Mouse (Mus musculus) forebrain, embryonic 10.5 days (tissue): ENCODE measurements around the gene Mtif3. TPM values are rescaled to one million over a fixed set of nuclear protein-coding genes. Genes with fewer than 3 reads are reported as not detected.
"Not testable (repeated sequence)": the region's sequence is repeated elsewhere in the genome, so short reads cannot be mapped to it uniquely, and the experiment has no call there.

Experiments used
- DNase-seq: peaks from one replicate; pipeline ENCODE4 v3.0.0-alpha.2; 2017; ENCODE audit warnings: low spot score; ENCODE audit errors: extremely low spot score
- H3K27ac ChIP-seq: fragments of 300-500 bp; sonication (generic); 2 replicates; pipeline ENCODE4 v1.5.1; 2016; ENCODE audit warnings: mild to moderate bottlenecking
- H3K27me3 ChIP-seq: fragments of 300-500 bp; sonication (generic); 2 replicates; pipeline ENCODE4 v1.6.1; 2016; ENCODE audit warnings: mild to moderate bottlenecking; ENCODE audit not compliant: poor library complexity, severe bottlenecking
- H3K36me3 ChIP-seq: fragments of 300-500 bp; sonication (generic); replicated peaks from 2 replicates; pipeline ENCODE4 v1.6.1; 2016; ENCODE audit warnings: mild to moderate bottlenecking, moderate library complexity
- H3K4me1 ChIP-seq: fragments of 300-500 bp; sonication (generic); 2 replicates; pipeline ENCODE4 v1.6.1; 2016
- H3K4me3 ChIP-seq: fragments of 300-500 bp; sonication (generic); 2 replicates; pipeline ENCODE4 v1.5.1; 2016; ENCODE audit warnings: mild to moderate bottlenecking, moderate library complexity
- H3K9me3 ChIP-seq: fragments of 300-500 bp; sonication (generic); 2 replicates; pipeline ENCODE4 v1.6.1; 2016; ENCODE audit warnings: mild to moderate bottlenecking, moderate library complexity
- WGBS: fragments of 180-500 bp; shearing (Covaris S2); methylation state at CpG from one replicate; pipeline ENCODE4 v1.1.7; 2016; 5-methylcytosine and 5-hydroxymethylcytosine counted together
- polyA plus RNA-seq: library from polyadenylated mRNA; unstranded; fragments of >200 nt; fragmentation: Nextera tagmentation; extraction: Ambion mirVana; gene quantifications from 2 replicates; pipeline ENCODE4 v1.2.1, GENCODE M21; 2016

Mtif3 gene
- polyA plus RNA-seq, 1 experiment from 2014 or later: 20.7 TPM

DNA sequence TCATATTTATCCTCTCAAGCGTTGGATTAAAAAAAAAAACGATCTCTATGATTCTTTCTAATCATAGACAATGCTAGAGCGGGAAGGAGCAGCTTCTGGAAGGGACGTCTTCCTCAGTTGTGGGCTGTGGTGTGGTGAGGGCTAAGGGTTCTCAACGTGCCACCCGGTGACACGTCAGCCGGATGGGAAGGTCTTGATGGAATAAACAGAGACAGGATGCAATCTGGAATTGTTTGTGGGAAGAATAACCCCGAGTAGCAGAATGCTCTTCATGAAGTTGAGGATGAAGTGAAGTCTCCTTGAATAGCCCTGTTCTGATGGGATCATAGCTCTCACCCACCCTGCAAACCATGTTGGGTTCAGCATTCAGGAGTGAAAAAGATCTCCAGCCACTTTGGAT is 16.9 kb downstream of the Mtif3 start:
- 91% methylated on average over 9 of the region's 9 CpGs for WGBS
- DNase-seq: no peak
- peaks cover 4% of the 10 kb centered on the region; the same call in 1 of the 2 replicates for H3K9me3 ChIP-seq
- no peaks in the 10 kb centered on the region for H3K27me3 ChIP-seq
- H3K4me1 ChIP-seq: peaks cover 22% of the 10 kb centered on the region
- no peak overlapping the region for H3K4me3 ChIP-seq
- peaks cover 16% of the 10 kb centered on the region for H3K36me3 ChIP-seq
- no peak overlapping the region for H3K27ac ChIP-seq

DNA sequence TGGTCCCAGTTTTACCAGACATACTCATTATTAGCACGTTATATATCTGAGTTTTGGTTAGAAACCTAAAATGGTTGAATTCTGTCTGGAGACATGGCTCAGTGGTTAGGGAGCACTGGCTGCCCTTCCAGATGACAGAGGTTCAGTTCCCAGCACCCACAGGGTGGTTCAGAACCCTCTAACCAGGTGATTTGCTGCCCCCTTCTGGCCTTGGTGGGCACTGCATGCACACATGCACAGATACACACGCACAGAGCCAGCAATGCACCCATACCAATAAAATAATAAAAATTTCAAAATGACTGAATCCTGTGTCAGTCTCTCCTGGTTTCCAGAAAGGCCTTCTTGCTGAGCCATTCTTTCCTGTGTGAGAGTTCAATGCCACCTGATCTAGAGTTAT is 19.0 kb downstream of the Mtif3 start:
- no peak for DNase-seq
- peaks cover 13% of the 10 kb centered on the region for H3K4me1 ChIP-seq
- peaks cover 4% of the 10 kb centered on the region; the same call in 1 of the 2 replicates for H3K9me3 ChIP-seq
- no peaks in the 10 kb centered on the region for H3K27me3 ChIP-seq
- no peaks in the 10 kb centered on the region for H3K36me3 ChIP-seq
- no peak overlapping the region for H3K4me3 ChIP-seq
- 93% methylated on average over 2 of the region's 2 CpGs for WGBS
- H3K27ac ChIP-seq: no peak overlapping the region

DNA sequence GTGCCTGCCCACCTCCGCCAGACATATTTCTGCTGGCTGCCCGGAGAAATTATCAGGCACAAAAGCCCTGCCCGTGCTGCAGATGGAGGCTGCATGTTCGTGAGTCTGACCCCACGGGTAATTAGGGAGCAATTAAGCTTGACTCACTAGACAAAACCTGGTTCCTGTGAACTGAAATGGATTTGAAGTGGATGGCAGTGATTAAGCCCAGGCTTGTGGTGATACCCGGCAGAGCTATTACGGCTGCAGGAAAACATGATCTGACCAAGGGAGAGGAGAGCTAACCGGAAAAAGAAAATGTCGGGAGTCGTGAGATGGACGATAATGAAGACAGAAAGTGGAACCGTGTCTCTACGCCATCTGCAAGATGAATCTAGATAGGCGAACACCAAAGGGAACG is 20.6 kb downstream of the Mtif3 start:
- peaks cover under 1% of the 10 kb centered on the region; the same call in 1 of the 2 replicates for H3K4me1 ChIP-seq
- peaks cover 4% of the 10 kb centered on the region; the same call in 1 of the 2 replicates for H3K9me3 ChIP-seq
- no peak for DNase-seq
- no peak overlapping the region for H3K4me3 ChIP-seq
- no peaks in the 10 kb centered on the region for H3K27me3 ChIP-seq
- no peak overlapping the region for H3K27ac ChIP-seq
- no peaks in the 10 kb centered on the region for H3K36me3 ChIP-seq
- WGBS: 87% methylated on average over 15 of the region's 15 CpGs

DNA sequence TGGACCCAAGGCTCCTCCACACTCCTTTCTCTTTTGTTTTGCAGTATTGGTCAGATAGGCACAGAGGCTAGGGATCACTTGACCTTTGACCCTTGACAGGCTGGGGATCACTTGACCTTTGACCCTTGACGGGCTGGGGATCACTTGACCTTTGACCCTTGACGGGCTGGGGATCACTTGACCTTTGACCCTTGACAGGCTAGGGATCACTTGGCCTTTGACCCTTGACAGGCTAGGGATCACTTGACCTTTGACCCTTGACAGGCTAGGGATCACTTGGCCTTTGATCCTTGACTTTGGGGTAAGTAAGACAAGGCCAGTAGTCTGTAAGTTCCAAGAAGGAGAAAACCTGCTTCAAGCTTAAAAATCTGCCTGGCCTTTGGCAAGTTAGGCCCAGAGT is 21.7 kb downstream of the Mtif3 start:
- H3K27ac ChIP-seq, H3K9me3 ChIP-seq, DNase-seq, H3K4me1 ChIP-seq, H3K36me3 ChIP-seq, H3K27me3 ChIP-seq, H3K4me3 ChIP-seq: not testable (repeated sequence)
- WGBS: 62% methylated on average over 2 of the region's 2 CpGs

DNA sequence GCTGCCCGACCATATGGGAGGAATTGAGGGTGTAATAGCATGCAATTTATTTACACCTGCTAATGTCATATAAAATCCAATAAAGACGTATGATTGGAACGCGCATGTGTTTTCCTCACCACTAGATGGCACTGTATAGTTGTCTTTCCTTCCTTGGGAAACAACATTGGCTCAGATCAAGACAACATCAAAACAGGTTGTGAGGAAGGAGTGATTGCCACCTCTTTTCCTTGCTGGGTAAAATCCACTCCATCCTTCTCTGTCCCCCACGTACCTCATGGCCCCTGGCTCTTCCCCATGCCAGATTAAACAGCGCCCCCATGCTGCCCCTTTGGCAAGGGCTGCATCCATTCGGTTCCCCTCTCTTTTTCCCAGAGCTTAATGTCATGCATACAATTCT is 23.4 kb downstream of the Mtif3 start:
- no peak overlapping the region for H3K27ac ChIP-seq
- H3K4me3 ChIP-seq: no peak overlapping the region
- H3K4me1 ChIP-seq: no peaks in the 10 kb centered on the region
- DNase-seq: no peak
- WGBS: 28% methylated on average over 7 of the region's 7 CpGs
- H3K27me3 ChIP-seq: 0 out of 2 replicates have a peak, but pooled peaks cover 6% of the 10 kb centered on the region
- H3K9me3 ChIP-seq: peaks cover 4% of the 10 kb centered on the region; the same call in 1 of the 2 replicates
- no peaks in the 10 kb centered on the region for H3K36me3 ChIP-seq

DNA sequence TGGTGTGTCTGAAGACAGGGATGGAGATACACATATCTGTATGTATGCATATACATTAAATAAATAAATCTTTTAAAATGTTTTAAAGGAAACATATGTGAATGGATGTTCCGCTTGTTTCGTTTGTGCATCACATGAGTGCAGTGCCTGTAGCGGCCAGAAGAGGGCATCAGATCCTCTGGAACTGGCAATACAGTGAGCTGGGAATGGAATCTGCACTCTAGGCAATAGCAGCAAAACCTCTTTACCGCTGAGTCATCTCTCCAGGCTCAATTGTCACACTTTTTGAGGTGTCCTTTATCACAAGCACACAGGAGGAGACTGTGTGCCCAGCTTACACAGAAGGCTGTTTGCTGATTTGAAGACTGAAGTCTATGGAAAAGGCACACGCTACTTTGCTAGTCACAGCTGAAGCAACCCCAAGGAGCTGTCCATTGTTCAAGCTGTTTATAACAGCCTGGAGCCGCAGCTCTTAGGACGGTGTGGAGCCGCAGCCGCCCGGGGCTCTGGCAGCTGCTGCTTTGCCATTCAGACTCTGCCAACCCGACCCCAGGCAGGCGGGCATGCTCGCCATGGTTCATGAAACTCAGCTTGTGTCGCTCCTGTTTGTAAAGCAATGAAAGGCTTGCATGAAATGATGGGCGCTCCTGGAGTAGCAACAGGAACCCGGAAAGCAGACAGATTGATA is 24.3 kb downstream of the Mtif3 start:
- no peak for DNase-seq
- 89% methylated on average over 16 of the region's 16 CpGs for WGBS

DNA sequence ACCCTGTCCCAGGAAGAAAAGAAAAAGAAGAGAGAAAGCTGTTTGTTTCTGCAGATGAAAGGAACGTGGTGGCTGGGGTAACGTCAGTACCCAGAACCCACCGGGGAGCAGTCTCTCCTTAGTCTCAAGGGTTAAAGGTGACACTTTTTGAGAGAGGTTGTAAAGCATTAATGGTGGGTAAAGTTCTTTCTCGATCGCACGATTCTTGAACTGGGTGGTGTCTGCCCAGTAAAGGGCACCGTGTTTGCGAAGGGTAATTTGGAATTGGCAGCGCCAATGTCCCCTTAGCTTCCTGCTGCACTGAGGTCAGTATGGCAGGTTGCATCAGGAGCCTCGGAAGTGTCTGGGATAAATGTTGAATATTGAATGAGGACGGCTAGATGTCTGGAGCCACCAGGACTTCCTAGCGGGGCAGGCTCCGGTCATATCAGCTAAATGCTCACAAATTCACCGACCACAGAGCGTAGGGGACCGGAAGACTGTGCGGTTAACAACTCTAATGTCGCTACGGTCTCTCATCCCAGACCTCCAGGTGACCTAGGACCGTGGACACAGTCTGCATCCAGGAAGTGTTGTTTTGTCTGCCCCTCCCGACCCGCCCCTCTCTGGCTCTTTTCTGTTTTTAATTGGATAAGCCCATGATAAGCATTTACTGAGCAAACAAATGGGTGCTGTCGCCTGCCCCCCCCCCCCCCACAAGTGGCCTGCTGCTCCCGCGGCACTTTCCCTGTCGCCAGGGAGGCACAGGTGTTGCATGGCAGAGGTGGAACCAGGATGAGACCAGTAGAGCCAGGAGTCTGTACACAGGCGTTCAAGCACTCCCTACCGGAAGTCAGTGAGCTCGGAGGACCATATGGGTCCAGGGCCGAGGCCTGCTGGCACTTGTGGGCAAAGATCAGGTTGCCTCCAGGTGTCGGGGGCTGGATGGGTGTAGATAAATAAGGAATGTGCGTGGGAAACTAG is 25.8 kb downstream of the Mtif3 start:
- 89% methylated on average over 32 of the region's 32 CpGs for WGBS
- Histone ChIP-seq H3K4me3 (no peak overlapping the region), H3K27me3 (0 out of 2 replicates have a peak, but pooled peaks cover 6% of the 10 kb centered on the region), H3K4me1 (no peaks in the 10 kb centered on the region), H3K9me3 (no peaks in the 10 kb centered on the region), H3K27ac (no peak overlapping the region), H3K36me3 (no peaks in the 10 kb centered on the region)
- no peak for DNase-seq

More for the DNA sequence above, 24.3 kb downstream of the Mtif3 start:
- Histone ChIP-seq H3K36me3 (no peaks in the 10 kb centered on the region), H3K4me1 (no peaks in the 10 kb centered on the region), H3K27ac (no peak overlapping the region), H3K4me3 (no peak overlapping the region), H3K9me3 (no peaks in the 10 kb centered on the region), H3K27me3 (0 out of 2 replicates have a peak, but pooled peaks cover 6% of the 10 kb centered on the region)

DNA sequence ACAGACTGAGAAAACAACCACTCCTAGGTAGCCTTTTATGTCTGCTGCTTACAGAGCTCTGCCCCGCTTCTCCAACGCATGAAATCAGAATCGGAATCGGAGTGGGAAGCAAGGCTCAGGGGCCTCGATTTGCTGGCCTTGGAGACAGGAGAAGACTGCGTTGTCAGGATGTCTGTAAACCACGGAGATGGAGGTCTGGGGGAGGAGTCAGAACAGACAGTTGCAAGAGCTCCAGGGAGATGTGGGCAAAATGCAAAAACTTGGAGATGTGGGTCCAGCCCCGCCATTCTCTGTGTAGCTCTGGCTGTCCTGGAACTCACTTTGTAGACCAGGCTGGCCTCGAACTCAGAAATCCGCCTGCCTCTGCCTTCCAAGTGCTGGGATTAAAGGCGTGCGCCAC is 30.1 kb downstream of the Mtif3 start:
- H3K4me1 ChIP-seq: no peaks in the 10 kb centered on the region
- H3K4me3 ChIP-seq: no peak overlapping the region
- H3K9me3 ChIP-seq: no peaks in the 10 kb centered on the region
- 85% methylated on average over 12 of the region's 12 CpGs for WGBS
- no peaks in the 10 kb centered on the region for H3K36me3 ChIP-seq
- no peak overlapping the region for H3K27ac ChIP-seq
- H3K27me3 ChIP-seq: 0 out of 2 replicates have a peak, but pooled peaks cover 6% of the 10 kb centered on the region
- no peak for DNase-seq

DNA sequence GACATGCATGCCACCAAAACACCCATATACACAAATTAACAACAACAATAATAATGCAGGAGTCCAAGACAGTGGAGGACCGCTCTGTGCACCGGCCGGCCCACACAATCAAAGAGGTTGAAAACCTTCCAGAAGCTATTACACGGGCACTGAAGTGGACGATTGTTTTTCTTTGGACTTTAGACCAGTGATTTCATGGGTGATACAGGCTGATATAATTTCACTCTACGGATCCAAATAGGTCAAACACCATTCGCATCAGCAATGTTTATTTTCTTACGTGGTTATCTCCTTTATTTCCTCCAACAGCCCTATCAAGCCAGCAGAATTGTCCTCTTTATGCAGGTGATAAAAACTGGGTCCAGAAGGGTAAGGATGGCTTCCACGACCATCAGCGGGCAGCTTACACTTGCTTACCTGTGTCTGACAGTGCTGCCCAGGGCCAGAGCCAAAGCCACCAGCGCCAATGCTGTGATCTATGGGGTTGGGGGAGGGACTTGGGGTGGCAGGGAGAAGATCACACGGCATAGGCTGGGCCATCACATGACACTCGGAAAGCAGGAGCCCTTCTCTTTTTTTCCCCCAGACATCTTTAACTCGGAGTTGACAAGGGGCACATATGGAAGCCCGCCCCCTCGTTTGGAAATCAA is 31.6 kb downstream of the Mtif3 start:
- Histone ChIP-seq H3K4me3 (no peak overlapping the region), H3K27me3 (0 out of 2 replicates have a peak, but pooled peaks cover 1% of the 10 kb centered on the region), H3K4me1 (no peaks in the 10 kb centered on the region), H3K9me3 (no peaks in the 10 kb centered on the region), H3K36me3 (no peaks in the 10 kb centered on the region), H3K27ac (no peak overlapping the region)
- WGBS: 83% methylated on average over 16 of the region's 16 CpGs
- no peak for DNase-seq

DNA sequence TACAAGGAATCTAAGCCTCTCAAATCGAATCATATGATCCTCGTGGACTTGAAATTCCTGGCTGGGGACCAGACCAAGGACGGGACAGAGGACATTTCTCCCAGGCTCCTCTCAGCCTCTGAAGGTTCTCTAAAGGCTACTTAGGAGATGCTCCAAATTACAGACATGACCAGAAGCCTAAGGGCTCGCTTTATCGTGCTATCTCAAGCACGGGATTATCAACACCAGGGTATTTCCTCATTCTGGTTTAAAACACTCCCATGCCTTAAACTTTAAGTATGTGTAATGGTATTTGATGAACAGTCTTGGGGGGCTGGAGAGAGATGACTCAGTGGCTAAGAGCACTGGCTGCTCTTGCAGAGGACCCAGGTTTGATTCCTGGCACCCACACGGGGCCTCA is 32.2 kb downstream of the Mtif3 start:
- DNase-seq: no peak
- Histone ChIP-seq H3K27me3 (no peaks in the 10 kb centered on the region), H3K4me1 (no peaks in the 10 kb centered on the region), H3K4me3 (no peak overlapping the region), H3K9me3 (no peaks in the 10 kb centered on the region), H3K27ac (no peak overlapping the region), H3K36me3 (no peaks in the 10 kb centered on the region)
- 86% methylated on average over 7 of the region's 7 CpGs for WGBS

DNA sequence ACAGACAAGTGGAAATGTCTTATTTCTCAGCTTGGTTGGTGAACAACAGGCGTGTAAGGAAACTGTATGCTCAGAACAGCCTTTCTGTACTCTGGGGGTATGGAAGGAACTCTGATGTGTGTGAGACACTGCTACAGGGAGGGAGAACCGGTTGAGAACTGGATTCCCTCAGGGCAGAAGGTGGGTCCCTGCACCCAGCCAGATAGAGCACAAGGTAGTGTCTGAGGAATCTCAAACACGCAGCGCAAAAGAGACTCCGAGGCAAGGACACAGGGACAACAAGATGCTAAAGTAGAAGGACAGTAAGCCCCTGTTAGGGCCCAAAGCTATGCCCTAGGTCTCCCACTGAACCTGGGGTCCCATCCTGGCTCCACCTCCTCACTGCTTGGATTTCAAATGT is 36.9 kb downstream of the Mtif3 start:
- Histone ChIP-seq H3K4me3 (no peak overlapping the region), H3K4me1 (no peaks in the 10 kb centered on the region), H3K36me3 (no peaks in the 10 kb centered on the region), H3K27ac (no peak overlapping the region), H3K27me3 (no peaks in the 10 kb centered on the region), H3K9me3 (no peaks in the 10 kb centered on the region)
- 84% methylated on average over 5 of the region's 5 CpGs for WGBS
- DNase-seq: no peak

DNA sequence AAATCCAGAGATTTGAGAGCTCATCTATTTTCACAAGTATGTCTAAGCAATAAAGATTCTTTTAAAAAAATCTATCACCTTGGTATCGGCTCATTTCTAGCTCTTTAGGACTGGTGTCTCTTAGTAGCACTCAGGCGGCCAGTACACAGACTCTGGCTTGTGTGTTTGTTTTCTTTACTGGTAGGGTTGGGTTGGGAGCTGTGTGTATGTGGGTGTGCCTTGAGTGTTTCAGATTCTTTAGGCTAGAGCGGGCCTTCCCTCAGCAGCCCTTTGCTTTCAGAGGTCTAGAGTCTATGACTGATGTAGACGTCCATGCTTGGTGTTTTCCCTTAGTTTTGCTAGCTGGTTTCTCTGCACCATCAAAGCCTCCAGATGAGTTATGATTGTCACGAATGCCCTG is 40.1 kb downstream of the Mtif3 start:
- no peak for DNase-seq
- WGBS: 88% methylated on average over 5 of the region's 5 CpGs
- H3K9me3 ChIP-seq: no peaks in the 10 kb centered on the region
- no peaks in the 10 kb centered on the region for H3K36me3 ChIP-seq
- H3K4me3 ChIP-seq: no peak overlapping the region
- H3K4me1 ChIP-seq: peaks cover 19% of the 10 kb centered on the region
- no peak overlapping the region for H3K27ac ChIP-seq
- H3K27me3 ChIP-seq: peaks cover 8% of the 10 kb centered on the region
